Mouse (Mus musculus) kidney, adult 8-10 months (tissue): Measurements from ENCODE around the gene Birc3.
"Not testable (repeated sequence)": the region's sequence is repeated elsewhere in the genome, so short reads cannot be mapped to it uniquely, and the experiment has no call there.

Source experiments
- DNase-seq, 2 experiments: peaks; one replicate each; pipeline ENCODE4 v3.0.0; 2022

Gene Birc3

GRCm38 (mm10) chr9:7872775-7873439 is at the start of gene Birc3:
TSS of gene Birc3 (minus strand) at chr9:7873186.
- peak; percentile 69 to 78 for DNase-seq

- no peak for DNase-seq
Measured at GRCm38 (mm10) chr9:7914925-7915324, 41.9 kb upstream of the Birc3 start.

DNA sequence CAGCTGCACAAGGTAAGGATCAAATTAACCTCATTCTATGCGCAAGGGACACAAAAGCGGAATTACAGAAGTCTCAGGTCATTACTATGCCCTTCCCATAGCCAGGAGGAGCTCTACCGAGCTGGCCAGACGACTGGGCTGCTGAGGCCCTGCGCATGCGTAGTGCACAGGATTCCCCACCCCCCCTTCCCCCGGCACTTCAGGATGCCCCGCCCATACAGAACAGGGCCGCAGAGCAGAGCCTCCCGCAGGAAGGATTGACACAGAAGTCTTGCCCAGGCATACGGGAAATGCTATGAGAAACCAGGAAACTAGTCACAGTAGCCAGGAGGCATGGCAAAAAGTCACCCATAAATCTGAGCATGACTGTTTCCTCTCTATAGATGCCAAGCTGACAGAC is 41.5 kb upstream of the Birc3 start:
- DNase-seq = peak; percentile 37 to 66

DNA sequence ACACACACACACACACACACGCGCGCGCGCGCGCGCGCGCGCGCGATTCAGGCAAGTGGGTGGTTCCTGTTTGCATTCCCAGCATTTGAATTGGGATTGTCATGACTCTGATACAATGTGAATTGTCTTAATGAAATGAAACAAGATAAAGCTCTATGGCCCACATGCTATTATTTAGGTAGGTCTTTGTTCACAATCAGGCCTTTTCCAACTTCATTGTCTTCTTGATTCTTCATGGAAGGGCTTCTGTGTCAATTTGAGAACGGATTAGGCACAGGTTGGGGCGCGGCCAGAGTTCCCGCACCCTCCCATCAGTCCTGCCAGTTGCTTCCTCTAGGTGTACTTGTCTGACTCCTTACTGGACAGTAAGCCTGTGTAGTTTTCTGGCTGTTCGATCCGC is 41.0 kb upstream of the Birc3 start:
- no peak for DNase-seq

GRCm38 (mm10) chr9:7907351-7907985 is 34.5 kb upstream of the Birc3 start:
- DNase-seq = no peak

- DNase-seq = peak in 1 of 2 experiments; percentile 11
Measured at GRCm38 (mm10) chr9:7906564-7906963, 33.6 kb upstream of the Birc3 start.

DNA sequence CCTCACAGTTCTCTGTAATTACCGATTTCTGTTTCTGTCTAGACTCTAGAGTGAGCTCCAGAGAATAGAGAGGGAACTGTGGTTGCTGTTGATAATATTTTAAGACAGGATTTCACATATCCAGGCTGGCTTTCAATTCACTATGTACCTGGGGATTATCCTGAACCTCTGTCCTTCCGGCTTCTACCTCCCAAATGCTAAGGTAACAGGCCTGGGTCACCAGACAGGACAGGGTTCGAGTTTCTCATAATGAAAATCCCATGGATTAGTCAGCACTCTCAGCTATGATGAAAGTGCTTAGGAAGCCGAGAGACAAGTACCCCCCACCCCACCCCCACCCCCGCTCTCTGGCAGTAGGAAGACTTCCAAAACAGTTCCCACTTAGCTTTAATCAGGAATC is 30.8 kb upstream of the Birc3 start:
- no peak for DNase-seq

GRCm38 (mm10) chr9:7903262-7903661 is 30.3 kb upstream of the Birc3 start:
- DNase-seq = no peak

GRCm38 (mm10) chr9:7902311-7902710 is 29.3 kb upstream of the Birc3 start:
- no peak for DNase-seq

GRCm38 (mm10) chr9:7900965-7901364 is 28.0 kb upstream of the Birc3 start:
- DNase-seq = no peak

DNA sequence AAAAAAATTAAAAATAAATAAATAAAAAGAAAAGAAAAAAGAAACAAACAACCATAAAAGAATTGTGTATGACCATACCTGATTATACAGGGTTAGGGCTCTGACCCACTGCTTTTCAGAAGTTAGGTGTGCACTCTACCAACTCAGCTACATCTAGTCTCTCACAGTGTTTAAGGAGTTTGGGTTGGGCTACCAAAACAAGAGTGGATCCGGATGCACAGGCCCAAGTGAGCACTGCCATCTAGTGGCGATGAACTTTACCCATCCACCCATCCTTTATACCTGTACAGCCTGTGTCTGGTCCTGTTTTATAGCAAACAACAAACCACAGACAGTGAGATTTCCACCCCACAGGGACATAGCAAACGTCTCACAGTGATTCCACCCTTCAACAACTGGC is 24.5 kb upstream of the Birc3 start:
- DNase-seq = peak; percentile 57 to 76

DNA sequence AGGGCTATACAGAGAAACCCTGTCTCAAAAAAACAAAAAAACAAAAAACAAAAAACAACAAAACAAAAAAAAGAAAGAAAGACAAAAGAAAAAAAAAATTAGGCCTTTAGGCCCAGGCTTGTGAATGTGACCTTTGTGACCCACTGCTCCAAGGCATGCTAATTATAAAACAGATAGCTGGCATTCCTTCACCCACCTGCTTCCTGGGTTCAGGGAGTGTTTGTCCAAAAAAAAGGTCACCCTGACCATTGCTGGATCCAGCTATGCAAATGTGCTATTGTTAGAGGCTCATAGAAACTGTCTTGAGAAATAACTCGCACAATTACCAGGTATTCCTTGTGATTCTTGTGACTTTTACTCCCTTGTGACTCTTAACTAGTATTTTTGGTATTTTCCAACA is 18.8 kb upstream of the Birc3 start:
- not testable (repeated sequence) for DNase-seq

GRCm38 (mm10) chr9:7891177-7891576 is 18.2 kb upstream of the Birc3 start:
- no peak for DNase-seq

GRCm38 (mm10) chr9:7884346-7884745 is 11.4 kb upstream of the Birc3 start:
- no peak for DNase-seq

- DNase-seq = no peak
Measured at GRCm38 (mm10) chr9:7882304-7882865, 9.4 kb upstream of the Birc3 start.

- DNase-seq = no peak
Measured at GRCm38 (mm10) chr9:7873511-7874211, 675 bp upstream of the Birc3 start.

- peak in 1 of 2 experiments; percentile 8 for DNase-seq
Measured at GRCm38 (mm10) chr9:7872044-7872774, 777 bp downstream of the Birc3 start.

DNA sequence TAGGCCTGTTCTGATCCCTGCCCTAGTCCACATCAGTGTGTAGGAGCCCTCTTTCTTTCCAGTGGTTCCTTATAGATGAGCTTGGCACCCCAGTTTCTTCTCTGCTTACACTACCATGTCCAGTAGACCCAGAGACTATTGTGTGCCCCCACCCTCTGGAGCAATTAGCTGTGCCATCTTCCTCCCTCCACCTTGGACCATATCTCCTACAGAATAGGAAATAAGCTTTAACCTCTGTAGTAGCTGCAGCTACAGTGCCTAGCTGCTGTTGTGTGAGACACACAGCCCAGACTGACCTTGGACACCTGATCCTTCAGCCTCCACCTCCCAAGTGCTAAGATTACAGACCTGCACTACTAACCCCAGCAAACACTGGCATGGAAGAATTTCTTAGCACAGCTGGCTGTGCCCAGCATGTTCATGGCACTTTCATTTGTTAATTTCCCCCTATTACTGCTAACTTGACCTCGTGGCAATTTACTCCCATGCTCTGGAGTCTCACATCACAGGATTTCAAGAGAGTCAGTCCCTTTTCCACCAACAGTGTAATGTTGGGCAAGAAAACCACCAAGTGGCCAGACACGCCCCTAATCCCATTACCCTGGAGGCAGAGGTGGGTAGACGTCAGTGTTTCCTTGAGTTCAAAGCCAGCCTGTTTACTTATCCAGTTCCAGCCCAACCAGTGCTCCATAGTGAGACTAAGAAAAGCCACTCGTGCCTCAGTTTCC is 1.5 kb downstream of the Birc3 start:
- DNase-seq = no peak

DNA sequence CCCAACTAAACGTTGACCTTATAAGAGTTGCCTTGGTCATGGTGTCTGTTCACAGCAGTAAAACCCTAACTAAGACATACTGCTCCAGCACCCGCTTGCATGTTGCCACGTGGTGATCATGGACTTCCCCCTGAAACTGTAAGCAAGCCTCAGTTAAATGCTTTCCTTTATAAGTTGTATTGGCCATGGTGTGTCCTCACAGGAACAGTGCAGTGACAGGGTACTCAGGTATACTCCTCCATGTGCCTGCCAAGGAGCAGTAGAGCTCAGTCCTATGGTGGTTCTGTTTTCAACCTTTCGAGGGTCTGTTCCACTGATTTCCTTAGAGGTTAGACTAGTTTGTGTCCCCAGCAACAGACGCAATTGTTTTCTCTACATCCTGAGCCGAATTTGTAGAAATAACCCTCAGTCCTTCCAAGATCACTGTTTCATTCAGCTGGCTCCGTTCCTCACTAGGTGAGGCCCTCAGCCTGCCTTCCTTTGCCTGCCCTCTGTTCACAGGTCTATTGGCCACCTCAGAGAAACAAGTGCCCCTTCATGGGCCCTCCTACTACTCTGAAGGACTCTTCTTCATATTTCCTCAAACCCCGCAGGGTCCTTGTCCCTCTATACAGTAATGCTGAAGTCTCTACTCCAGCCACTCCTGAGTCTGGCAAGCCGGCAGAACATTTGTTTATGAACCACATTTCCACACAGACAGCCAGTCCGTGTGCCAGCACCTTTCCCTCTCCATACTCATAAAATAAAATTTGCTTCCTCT is 2.2 kb downstream of the Birc3 start:
- DNase-seq = no peak

GRCm38 (mm10) chr9:7868838-7869491 is 4.0 kb downstream of the Birc3 start:
- no peak for DNase-seq

DNA sequence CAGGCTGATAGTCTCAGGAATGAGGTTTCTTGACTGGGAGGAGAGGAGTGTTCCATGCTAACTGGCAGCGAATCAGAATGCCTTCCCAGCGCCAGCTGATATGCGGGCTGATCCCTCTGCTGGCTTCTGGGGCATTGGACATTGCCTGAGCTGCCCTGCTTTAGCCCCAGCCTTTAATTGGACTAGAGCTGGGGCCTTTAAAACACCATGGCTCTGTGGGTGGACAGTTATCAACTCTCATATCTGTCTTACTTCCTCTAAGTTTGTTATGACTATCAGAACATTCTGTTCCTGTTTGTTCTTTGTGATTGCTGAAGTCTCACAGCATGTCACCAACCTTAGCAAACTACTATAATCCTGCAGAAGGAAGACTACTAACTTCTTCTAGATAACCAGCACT is 5.0 kb downstream of the Birc3 start:
- DNase-seq = no peak
